Mouse (Mus musculus) right cerebral cortex, postnatal 36 days (tissue): ENCODE measurements around the gene Clasp2.
"Not testable (repeated sequence)": the region's sequence is repeated elsewhere in the genome, so short reads cannot be mapped to it uniquely, and the experiment has no call there.

ENCODE experiments used
- DNase-seq, 2 experiments: peaks; one replicate each; pipeline ENCODE4 v3.0.0; 2022; ENCODE audit warnings: low spot score in 2 of 2, mixed read lengths in 1 of 2

Clasp2 gene

GRCm38 (mm10) chr9:113741108-113741636 lies at the start of gene Clasp2:
Gene Clasp2, plus strand, starts transcription at chr9:113741473.
- peak; percentile 60 to 63 for DNase-seq

GRCm38 (mm10) chr9:113701441-113702160 lies 39.7 kb upstream of the Clasp2 start:
- DNase-seq: no peak

DNA sequence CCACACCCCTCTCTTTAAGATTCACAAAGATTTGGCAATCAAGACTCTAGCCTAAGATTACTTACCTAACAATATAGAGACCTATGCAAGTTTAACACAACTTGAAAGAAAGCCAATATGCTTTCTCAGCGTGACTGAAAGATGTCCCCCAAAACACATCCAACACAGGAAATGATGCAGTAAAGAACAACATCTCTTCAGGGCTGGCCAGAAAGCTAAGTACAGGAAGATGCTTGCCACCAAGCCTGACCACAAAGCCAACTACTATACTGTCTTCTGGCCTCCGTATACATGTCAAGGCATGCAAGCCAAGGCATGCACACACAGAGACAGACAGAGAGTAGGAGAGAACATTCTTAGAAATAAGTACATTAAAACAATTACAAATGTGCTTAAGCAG lies 35.2 kb upstream of the Clasp2 start:
- DNase-seq: no peak

DNA sequence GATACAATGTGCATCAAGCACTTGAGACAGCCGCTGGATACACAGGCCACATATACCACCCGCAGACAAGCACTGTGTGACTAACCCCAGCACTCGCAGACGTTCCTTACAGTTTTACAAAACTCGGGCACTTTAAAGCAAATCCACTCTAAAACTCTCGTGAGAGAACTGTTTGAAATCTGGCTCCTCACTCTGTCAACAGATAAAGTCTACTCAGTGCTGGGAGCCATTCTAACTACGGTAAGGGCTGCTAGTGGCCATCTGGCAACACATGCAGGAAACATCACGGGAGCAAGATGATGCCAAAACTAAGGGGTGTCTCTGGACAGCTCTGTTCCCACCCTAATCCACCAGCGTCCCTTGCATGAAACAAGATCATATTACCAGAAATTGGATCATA lies 34.4 kb upstream of the Clasp2 start:
- no peak for DNase-seq

- peak; percentile 86 to 87 for DNase-seq
Observed at GRCm38 (mm10) chr9:113707481-113708360, 33.6 kb upstream of the Clasp2 start, which contains the start of gene Pdcd6ip. Gene Pdcd6ip, minus strand, starts transcription at chr9:113708259.

DNA sequence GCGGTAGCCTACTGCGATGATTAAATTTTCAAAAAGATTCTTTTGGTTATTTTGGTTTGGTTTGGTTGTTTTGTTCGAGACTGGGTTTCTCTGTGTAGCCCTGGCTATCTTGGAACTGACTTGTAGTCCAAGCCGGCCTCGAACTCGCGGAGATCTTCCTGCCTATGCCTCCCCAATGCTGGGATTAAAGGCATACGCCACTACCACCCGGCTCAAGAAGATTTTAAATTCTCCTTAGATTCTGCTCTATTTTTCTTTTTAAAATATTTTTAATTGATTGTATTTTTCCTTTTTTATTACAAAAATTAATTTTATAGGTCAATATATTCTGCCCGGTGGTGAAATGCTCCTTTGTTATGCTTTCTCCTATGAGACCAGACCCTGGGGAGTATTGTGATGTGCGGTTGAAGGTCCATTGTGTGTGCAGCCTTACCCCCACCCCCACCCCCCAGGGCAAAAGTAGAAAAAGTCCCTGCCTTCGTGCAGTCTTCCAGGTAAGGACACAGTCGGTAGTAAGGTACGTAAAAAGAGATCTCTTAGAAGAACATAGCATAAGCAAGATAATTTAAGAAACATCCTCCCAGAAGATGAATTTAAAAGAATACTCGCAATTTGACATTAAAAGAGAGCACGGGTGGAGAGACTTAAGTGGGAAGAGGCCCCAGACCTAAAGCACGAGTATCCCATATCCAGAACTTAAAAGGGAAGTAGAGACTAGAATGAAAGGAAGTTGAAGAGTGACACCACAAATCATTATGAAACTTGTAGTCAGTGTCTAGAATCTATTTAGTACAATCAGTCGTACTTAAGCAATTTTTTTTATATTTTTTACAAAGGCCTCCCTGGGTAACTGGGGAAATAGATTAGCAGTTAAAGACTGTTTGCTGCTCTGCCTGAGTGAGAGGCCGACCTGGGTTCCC lies 32.7 kb upstream of the Clasp2 start:
- DNase-seq: no peak

DNA sequence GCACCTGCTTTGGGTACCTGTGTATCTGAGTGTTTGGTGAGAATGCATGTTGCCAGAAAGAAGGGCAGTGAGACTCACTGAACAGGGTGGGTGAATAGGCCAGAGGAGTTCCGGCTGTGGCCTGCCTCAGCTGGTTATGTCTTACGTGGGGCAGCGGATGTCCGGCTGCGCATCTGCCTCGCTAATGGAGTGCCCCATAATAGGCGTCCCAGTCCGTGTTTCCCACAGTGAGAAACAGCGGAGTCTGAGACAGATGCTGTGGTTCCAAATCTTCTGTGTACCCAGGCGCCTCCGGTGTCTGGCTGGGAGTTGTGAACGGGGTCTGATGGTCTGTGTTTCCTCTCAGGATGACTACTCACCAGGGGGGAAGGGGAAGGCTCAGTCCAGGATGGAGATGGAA lies 30.4 kb upstream of the Clasp2 start:
- no peak for DNase-seq

DNA sequence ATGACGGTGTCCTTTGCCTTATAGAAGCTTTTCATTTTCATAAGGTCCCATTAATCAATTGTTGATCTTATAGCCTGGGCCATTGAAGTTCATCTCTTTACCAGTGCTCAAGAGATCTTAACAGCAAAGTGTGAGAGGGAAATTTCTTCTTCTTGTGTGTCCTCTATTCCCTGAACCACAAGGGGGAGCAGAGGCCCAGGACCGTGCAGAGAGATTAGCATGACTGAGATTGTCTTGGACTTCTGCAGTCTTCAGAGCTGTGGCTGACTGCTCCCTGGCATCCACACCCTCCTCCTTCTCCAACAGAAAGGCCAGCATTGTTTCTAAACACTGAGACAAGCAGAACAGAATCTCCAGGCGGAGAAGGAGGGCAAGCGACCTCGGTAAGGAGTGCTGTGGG lies 22.2 kb upstream of the Clasp2 start:
- DNase-seq: no peak

- DNase-seq: no peak
Observed at GRCm38 (mm10) chr9:113724646-113725045, 16.6 kb upstream of the Clasp2 start.

- not testable (repeated sequence) for DNase-seq
Observed at GRCm38 (mm10) chr9:113725609-113726008, 15.7 kb upstream of the Clasp2 start.

- no peak for DNase-seq
Observed at GRCm38 (mm10) chr9:113726131-113726530, 15.1 kb upstream of the Clasp2 start.

- DNase-seq: no peak
Observed at GRCm38 (mm10) chr9:113726991-113727680, 14.1 kb upstream of the Clasp2 start.

DNA sequence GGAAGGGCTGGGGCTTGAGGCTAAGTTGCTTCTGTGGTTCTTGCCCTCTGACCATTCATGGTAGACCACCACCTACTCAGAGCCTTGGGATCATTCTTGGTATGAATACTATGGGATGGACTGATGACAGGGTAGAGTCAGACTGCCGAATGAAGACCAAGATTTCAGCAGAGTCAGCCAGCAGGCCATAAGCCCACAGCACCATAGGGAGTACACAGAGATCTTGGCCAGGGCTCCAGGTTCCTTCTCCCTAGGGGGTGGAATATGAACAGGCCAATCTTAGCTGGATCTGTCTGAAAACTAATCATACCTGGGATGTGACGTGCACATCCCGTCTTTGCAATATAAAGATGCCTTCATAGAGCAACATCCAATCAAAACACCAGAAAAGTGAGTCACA lies 9.7 kb upstream of the Clasp2 start:
- DNase-seq: no peak

- no peak for DNase-seq
Observed at GRCm38 (mm10) chr9:113735920-113736319, 5.4 kb upstream of the Clasp2 start.

- no peak for DNase-seq
Observed at GRCm38 (mm10) chr9:113738021-113738420, 3.3 kb upstream of the Clasp2 start.

DNA sequence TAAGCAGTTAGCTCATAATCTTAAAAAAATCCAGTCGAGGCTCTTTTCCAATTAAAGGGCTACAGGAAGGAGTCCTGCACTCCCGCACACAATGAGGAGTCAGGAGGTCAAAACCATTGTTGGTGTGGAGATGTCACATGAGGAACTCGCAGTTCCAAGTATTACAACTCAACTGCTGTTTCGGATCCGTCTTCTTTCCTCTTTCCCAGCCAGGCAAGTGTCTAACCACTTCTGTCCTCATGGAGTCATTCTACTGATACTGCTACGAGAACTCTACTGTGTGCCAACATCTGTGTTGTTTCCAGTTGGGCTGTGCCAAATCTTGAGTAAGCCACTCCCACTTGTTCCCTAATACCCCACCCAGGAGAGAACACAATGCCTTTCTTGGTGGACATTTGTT lies 2.3 kb upstream of the Clasp2 start:
- DNase-seq: no peak

DNA sequence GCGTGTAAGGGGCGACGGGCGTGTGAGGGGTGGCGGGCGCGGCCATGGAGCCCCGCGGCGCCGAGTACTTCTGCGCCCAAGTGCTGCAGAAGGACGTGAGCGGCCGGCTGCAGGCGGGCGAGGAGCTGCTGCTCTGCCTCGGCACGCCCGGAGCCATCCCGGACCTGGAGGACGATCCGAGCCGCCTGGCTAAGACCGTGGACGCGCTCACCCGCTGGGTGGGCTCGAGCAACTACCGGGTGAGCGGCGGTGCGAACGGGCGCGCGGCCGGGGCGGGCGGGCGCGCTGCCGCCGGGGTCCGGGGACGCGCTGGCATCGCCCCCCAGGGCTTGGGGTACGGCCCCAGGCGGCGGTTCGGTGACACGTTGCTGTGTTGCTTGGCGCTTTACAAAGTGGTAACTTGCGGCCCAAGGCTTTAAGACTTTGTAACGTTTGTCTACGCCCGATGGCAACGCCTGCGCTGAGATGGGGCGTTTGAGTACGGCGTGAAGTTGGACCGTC lies 414 bp downstream of the Clasp2 start:
- peak in 1 of 2 experiments; percentile 9 for DNase-seq

DNA sequence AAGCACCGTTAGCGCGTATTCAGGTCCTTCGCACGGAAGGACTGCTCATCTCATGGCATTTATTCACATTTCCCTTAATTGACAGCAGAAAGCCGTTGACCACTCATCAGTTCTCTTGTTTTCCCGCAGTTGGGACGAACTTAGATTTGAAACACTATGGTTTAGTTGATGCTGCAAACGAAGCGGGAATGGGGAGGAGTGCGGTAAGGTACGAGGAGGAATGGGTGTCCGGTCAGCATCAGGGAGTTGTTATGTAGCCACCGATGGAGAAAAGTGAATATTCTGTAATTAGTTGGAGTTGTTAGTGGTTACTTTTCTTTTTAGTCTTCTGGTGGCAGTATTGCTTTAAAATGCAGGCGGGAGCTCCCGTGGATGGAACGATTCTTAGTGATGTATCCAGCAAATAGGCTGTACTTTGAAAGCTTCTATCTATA lies 1.1 kb downstream of the Clasp2 start:
- DNase-seq: peak in 1 of 2 experiments; percentile 15

DNA sequence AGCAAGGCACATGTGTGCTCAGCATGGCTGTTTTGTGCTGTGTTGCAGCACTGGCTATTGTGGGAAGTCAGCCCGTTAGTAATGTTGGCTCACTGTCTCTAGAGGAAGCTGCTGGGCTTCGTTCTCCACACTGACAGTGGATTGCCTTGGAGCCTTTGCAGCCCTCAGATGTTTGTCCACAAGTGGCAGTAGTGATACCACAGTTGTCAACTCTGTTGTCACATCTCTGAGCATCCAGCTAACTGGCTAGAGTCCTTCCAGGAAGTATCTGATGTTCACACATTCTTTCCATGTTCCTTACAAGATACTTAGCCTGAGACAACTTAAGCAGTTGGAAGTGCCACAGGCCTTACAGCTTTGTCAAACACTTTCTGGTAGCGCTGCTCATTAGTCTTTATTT lies 2.0 kb downstream of the Clasp2 start:
- no peak for DNase-seq

- DNase-seq: no peak
Observed at GRCm38 (mm10) chr9:113749356-113749755, 8.1 kb downstream of the Clasp2 start.
